Mouse (Mus musculus): ENCODE measurements around the gene Gimd1. TPM values are rescaled to one million over a fixed set of nuclear protein-coding genes. Genes with fewer than 3 reads are reported as not detected.
A peak's percentile ranks its signal among the peaks of the same experiment; 100 is the strongest.

The Gimd1 gene
- total RNA-seq, 2 experiments from 2014 or later = not detected

DNA sequence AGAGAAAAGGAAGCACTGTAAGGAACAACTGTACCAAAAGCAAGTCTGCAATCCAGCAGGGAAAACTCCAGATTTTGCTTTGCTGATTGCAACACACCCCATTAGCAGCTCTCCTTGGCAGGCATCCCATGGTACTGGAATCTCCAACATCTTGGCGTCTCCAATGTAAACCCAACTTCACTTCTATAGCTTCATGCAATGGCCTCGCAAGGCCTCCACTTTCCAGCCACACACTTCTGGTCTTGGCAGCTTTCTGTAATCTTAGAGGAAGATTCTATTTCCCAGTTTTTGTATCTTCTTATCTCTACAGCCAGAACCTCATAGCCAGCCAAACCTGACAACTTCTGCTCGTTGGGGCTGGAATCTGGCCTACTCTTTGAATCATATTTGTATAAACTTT, 22.2 kb downstream of the Gimd1 start:
- peak in 1 of 2 experiments; percentile 8 for DNase-seq (ENCODE audit: low spot score in 2 of 2)
- no peak for TF ChIP-seq CTCF (conservative IDR thresholded peaks at IDR 0.05)
- H3K4me3 ChIP-seq = no peak overlapping the region

DNA sequence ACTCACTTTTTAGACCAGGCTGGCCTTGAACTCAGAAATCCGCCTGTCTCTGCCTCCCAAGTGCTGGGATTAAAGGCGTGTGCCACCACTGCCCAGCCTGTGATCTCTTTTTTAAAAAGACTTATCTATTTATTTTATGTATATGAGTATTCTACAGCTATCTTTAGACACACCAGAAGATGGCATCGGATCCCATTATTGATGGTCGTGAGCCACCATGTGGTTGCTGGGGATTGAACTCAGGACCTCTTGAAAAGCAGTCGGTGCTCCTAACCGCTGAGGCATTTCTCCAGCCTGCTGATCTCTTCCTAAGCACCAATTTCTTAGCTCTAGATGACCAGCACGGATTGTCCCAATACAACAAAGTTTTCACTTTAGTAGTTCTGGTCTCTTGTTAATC, 24.3 kb downstream of the Gimd1 start:
- H3K27ac ChIP-seq = no peak overlapping the region
- no peak for TF ChIP-seq CTCF (conservative IDR thresholded peaks at IDR 0.05)
- no peak overlapping the region for H3K4me3 ChIP-seq
- no peak for DNase-seq (ENCODE audit: low spot score in 2 of 2)

More for the DNA sequence above, 22.2 kb downstream of the Gimd1 start:
- H3K27ac ChIP-seq = no peak overlapping the region

DNA sequence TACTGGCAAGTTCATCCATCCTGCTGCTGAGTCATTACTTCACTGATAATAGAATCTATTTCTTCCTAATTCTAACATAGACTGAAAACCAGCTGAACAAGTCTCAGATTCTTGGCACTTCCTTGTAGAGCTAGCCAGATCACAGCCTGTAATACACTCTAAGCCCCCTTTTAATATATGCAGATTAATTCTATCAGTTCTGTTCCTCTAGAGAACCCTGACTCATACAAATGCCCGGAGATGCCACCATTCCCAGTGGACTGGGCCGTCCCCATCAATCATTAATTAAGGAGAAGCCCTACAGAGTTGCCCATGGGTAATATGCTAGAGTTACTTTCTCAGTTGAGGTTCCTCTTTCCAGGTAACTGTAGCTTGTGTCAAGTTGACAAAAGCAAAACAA, 26.3 kb downstream of the Gimd1 start:
- TF ChIP-seq CTCF (conservative IDR thresholded peaks at IDR 0.05) = no peak
- no peak overlapping the region for H3K27ac ChIP-seq

DNA sequence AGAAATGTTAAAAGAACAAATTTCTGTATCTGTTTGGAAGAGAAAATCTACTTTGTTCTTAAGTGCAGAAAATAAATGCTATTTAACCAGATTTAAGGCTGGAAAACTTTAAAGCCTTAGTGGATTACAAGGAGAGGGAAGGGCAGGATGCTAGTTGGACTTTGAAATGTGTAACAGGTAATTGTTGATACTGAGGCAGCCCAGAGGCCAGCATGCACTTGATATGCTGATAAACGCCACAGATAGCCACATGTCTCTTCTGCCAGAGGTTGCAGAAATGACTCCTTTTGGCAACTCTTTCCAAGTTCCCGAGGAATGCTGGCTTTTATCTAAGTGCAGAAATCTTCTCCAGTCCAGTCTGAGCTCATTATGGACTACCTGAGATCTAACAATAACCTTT, 47.9 kb downstream of the Gimd1 start:
- DNase-seq (ENCODE audit: low spot score in 2 of 2) = no peak
- H3K27ac ChIP-seq = peak overlapping the region; percentile 12; the same call in 1 of the 2 replicates
- no peak overlapping the region for H3K4me3 ChIP-seq
- TF ChIP-seq CTCF (conservative IDR thresholded peaks at IDR 0.05) = no peak

More for the DNA sequence above, 26.3 kb downstream of the Gimd1 start:
- DNase-seq (ENCODE audit: low spot score in 2 of 2) = no peak
- no peak overlapping the region for H3K4me3 ChIP-seq

DNA sequence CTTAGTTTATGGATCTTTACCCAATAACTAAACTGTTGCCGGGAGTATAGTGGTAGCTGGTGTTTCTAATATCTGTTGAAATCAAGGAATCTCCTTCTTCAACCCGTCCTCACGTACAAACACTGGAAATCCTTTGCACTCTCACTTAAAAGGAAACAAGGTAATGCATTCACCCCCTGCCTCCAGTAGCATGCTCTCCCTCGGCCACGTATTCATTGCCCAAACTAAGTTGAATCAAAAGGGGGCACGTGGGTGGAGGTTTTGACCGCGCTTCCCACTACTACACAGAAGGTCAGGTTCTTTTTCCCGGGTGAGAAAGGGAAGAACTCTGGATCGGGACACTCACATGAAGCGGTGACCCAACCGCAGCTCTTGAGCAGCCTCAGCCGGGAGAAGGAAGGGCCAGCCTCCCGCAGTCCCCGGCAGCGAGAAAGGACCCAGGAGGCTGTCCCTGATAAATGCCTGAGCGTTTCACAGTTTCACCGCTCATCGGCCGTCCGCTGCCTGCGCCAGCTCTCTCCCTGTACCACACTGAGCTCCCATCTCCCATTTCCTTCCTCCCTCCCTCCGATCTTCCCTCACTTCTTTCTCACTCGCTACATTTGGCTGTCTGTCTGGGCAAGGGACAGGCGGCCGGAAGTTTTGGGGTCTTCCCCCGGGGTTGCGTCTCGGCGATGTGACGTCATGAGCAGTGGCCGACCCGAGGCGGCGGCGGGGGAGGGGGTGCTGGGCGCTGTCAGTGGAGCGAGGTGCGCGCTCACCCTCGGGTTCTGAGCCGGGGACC, 54.0 kb downstream of the Gimd1 start, which contains the start of gene Tbck:
TSS of gene Tbck (plus strand) at position 698 of the 784 bp plus-strand sequence.
- Histone ChIP-seq H3K4me3 (peak within 1 kb of the TSS; percentile 77), H3K27ac (peak within 1 kb of the TSS; percentile 100)
- peak; percentile 90 to 95 for DNase-seq (ENCODE audit: low spot score in 2 of 2)
- TF ChIP-seq CTCF (conservative IDR thresholded peaks at IDR 0.05) = no peak

DNA sequence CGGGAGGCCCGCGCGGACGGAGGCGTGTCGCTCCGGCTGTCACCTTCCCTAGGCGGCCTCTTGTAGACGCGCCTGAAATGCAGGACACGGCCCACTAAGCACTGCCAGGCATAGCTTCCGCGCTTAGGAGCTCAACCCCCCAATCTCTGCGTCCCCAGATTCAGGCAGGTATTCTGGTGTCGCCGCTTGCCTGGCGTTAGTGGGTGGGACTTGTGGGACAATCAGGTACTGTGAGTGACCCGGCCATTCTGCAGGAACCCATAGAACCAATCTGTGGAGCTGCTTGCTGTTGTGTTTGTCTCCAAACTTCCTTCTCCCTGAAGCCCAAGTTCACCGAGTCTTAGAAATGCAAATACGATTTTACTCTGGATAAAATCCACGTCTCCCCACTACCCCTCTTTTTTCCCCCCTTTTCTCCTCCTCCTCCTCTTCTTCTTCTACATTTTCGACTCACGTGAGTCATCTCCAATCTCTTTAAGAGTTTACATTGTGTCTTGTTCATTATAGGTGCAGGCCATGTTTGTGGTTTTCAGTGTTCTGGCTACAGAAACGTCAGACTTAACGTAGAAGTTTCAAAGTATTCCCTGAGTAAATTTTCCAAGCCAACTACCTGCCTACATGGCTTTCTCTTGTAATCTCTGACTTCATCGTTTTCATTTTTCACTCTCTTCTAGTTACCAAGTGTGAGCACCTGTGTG, 54.8 kb downstream of the Gimd1 start, which contains the start of gene Aimp1:
TSS of gene Aimp1 (minus strand) at position 140 of the 698 bp plus-strand sequence.
- DNase-seq (ENCODE audit: low spot score in 2 of 2) = no peak
- Histone ChIP-seq H3K4me3 (peak within 1 kb of the TSS; percentile 77), H3K27ac (peak within 1 kb of the TSS; percentile 100)
- TF ChIP-seq CTCF (conservative IDR thresholded peaks at IDR 0.05) = no peak

Other genes starting within 250 kb of the Gimd1 start
- gene Tbck, start 54.3 kb downstream of the Gimd1 start, total RNA-seq (2021) = 10 to 100 TPM; 34.0 to 36.8 TPM
- gene Aimp1, start 54.5 kb downstream of the Gimd1 start, total RNA-seq (2021) = 10 to 100 TPM; 62.7 to 63.1 TPM